Mouse (Mus musculus) E14TG2a.4 (cell line): ENCODE results near the gene Pxmp4.

Experiments
- CTCF ChIP-seq: conservative IDR thresholded peaks from 2 replicates; pipeline ENCODE4 v1.5.1; 2014; ENCODE audit warnings: low read length
- NANOG ChIP-seq: IDR thresholded peaks from 2 replicates; pipeline ENCODE4 v1.6.1; 2014; ENCODE audit warnings: borderline replicate concordance, low read length, mixed read lengths
- POU5F1 ChIP-seq: IDR thresholded peaks from 2 replicates; pipeline ENCODE4 v1.6.1; 2014; ENCODE audit warnings: low read length, borderline replicate concordance

DNA sequence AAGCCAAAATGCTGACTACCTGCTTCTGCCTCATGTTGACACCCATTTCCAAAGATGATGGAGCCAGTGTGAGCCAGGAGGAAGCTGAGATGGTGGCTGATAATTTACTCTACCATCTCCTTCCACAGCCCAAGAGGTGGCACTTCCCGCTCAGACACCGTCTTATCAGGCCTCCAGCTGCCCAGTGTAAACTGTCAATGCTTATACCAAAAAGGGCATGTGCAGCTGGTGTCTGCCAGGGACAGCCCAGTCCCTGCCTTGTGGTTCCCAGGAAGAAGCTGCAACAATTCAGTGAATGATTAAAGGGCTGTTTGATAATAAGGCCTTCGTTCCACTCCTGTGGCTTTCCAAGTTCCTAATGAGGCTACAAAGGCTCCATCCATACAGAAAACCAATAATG lies 64.8 kb downstream of the Pxmp4 start:
- TF ChIP-seq CTCF (no peak), NANOG (no peak), POU5F1 (no peak)
